Mouse (Mus musculus): ENCODE results near the gene Xpnpep3. TPM values are rescaled to one million over a fixed set of nuclear protein-coding genes. Genes with fewer than 3 reads are reported as not detected.

The Xpnpep3 gene
- polyA plus RNA-seq, 2 experiments: 3.0 to 3.2 TPM

DNA sequence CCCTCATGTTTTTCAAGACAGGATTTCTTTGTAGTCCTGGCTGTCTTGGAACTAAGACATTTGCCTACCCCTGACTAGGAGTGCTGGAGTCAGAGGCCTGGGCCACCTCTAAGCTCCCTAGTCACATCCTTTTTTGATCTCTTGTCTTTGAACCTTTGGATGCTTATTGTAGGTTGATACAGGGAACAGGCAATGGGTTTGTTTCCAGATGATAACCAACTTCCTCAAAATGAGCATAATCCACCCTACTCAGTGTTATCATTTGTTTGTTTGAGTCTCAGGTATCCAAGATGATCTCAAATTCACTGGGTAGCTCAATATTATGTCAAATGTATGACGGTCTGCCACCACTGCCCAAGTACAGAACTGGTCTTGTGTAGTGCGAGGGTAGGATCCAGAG is 104.1 kb downstream of the Xpnpep3 start:
- Histone ChIP-seq H3K27me3 (ENCODE audit: control insufficient read depth, insufficient read depth, low read length) (no peaks in the 10 kb centered on the region), H3K9me3 (ENCODE audit: control insufficient read depth, low read length) (no peaks in the 10 kb centered on the region), H3K4me1 (replicated peaks; ENCODE audit: control insufficient read depth in 2 of 2, insufficient read depth in 2 of 2, low read length in 1 of 2) (no peaks in the 10 kb centered on the region), H3K4me3 (ENCODE audit: insufficient read depth in 1 of 2, low read depth in 2 of 2, low read length in 2 of 2) (no peak overlapping the region), H3K36me3 (replicated peaks; ENCODE audit: control insufficient read depth, insufficient read depth, low read depth) (no peaks in the 10 kb centered on the region), H3K9ac (replicated peaks) (no peak overlapping the region), H3K4me2 (ENCODE audit: low read depth) (no peak overlapping the region), H3K27ac (no peak overlapping the region)
- 66% methylated on average over 2 of the region's 2 CpGs for WGBS (ENCODE audit: insufficient replicate concordance)
- DNase-seq (ENCODE audit: low read depth in 3 of 3, low spot score in 3 of 3) (no peak), ATAC-seq (ENCODE audit: insufficient read depth) (no peak)
- TF ChIP-seq CTCF (IDR thresholded peaks at IDR 0.05; ENCODE audit: low read depth): no peak
- TF ChIP-seq EP300 (IDR thresholded peaks at IDR 0.05; ENCODE audit: low read depth): no peak

Other genes starting within 250 kb of the Xpnpep3 start
- 3.4 and 4.3 TPM in 2 replicates for gene Mrtfa, start 209.4 kb upstream of the Xpnpep3 start, polyA plus RNA-seq (2012; rRNA removed)
- 4.3 and 4.8 TPM in 2 replicates for gene Mrtfa, start 209.4 kb upstream of the Xpnpep3 start, polyA plus RNA-seq (2014; fragmentation: Nextera tagmentation; extraction: Ambion mirVana)
- gene Mchr1, start 164.6 kb upstream of the Xpnpep3 start, polyA plus RNA-seq (2012; rRNA removed): not detected in 2 replicates
- gene Mchr1, start 164.6 kb upstream of the Xpnpep3 start, polyA plus RNA-seq (2014; fragmentation: Nextera tagmentation; extraction: Ambion mirVana): 0.11 TPM in 1 of 2 replicates, not detected in the other
- gene Slc25a17, start 39.3 kb upstream of the Xpnpep3 start, polyA plus RNA-seq (2012; rRNA removed): 23.7 and 25.1 TPM in 2 replicates
- gene Slc25a17, start 39.3 kb upstream of the Xpnpep3 start, polyA plus RNA-seq (2014; fragmentation: Nextera tagmentation; extraction: Ambion mirVana): 40.0 and 40.2 TPM in 2 replicates
- gene St13, start 61 bp upstream of the Xpnpep3 start, polyA plus RNA-seq (2012; rRNA removed): 10.6 and 36.2 TPM in 2 replicates
- gene St13, start 61 bp upstream of the Xpnpep3 start, polyA plus RNA-seq (2014; fragmentation: Nextera tagmentation; extraction: Ambion mirVana): 48.3 and 53.7 TPM in 2 replicates
- gene Dnajb7, start 8.2 kb downstream of the Xpnpep3 start, polyA plus RNA-seq (2012; rRNA removed): not detected in 2 replicates
- 0.18 and 0.27 TPM in 2 replicates for gene Dnajb7, start 8.2 kb downstream of the Xpnpep3 start, polyA plus RNA-seq (2014; fragmentation: Nextera tagmentation; extraction: Ambion mirVana)
- 44.1 and 81.7 TPM in 2 replicates for gene Rbx1, start 66.2 kb downstream of the Xpnpep3 start, polyA plus RNA-seq (2012; rRNA removed)
- 293 and 298 TPM in 2 replicates for gene Rbx1, start 66.2 kb downstream of the Xpnpep3 start, polyA plus RNA-seq (2014; fragmentation: Nextera tagmentation; extraction: Ambion mirVana)
- 11.0 and 13.4 TPM in 2 replicates for gene Ep300, start 185.2 kb downstream of the Xpnpep3 start, polyA plus RNA-seq (2012; rRNA removed)
- 6.1 and 7.5 TPM in 2 replicates for gene Ep300, start 185.2 kb downstream of the Xpnpep3 start, polyA plus RNA-seq (2014; fragmentation: Nextera tagmentation; extraction: Ambion mirVana)